Mouse (Mus musculus) thymus, postnatal 25 days (tissue): ENCODE data around the gene Olfr1497.
"Not testable (repeated sequence)": the region's sequence is repeated elsewhere in the genome, so short reads cannot be mapped to it uniquely, and the experiment has no call there.

Experiments used
- DNase-seq: peaks from one replicate; pipeline ENCODE4 v3.0.0; 2022

Olfr1497 gene

DNA sequence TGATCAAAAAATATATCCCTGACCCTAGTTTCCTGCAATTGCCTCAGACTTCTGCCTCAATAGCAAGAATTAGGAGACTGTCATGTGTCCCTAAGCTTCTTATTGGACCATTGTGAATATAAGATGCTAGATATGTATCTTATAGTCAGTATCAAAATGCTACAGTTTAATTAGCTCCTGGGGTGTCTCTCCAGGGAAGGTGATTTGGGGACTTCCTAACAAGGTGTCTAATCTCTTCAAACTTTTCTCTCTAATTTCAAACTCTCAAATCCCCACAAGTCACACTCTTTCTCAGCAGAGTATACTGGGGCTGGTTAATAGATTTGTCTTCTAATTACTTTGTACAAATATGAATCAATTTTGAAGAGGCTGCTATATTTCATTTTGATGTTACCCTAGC, at the start of gene Olfr1497:
Gene Olfr1497, minus strand, starts transcription at position 101 of the 400 bp plus-strand sequence.
- DNase-seq, result no peak

DNA sequence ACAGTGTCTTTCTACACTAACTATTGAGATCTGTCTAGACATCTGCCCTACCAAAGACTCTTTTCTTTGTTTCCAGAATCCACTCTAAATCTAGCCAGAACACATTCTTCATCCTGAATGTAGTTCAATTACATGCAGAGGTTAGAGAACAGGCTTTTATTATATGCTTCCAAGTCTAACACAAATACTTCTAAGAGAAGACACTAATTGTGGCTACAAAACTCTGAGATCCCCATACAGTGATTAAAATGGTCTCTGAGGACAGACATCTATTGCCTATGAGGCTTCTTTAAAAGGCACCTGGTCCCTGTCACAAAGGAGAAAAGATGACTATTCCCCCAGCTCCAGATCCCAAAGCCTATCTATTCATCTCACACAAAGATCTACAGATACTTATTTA, 32.4 kb upstream of the Olfr1497 start, which contains the start of gene Olfr1500:
Gene Olfr1500, minus strand, starts transcription at position 101 of the 400 bp plus-strand sequence.
- DNase-seq, result no peak

DNA sequence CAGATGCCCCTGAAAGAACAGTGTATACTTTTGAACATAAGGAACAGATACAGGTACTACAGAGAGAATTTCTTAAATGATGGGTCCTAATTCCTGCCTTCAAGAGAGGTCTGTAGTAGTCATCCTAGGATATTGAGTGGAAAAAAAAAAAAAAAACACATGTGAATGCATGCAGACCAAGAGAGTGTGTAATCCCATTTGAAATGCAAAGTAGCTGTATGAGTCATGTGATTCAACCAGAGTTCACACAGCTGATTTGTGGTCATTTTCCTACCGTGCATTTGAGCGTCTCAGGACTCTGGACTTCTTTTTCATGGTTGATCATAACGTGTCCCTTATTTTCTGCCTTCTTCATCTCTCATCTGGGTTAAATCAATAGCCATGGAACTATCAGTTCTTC, 30.4 kb upstream of the Olfr1497 start:
- no peak for DNase-seq

DNA sequence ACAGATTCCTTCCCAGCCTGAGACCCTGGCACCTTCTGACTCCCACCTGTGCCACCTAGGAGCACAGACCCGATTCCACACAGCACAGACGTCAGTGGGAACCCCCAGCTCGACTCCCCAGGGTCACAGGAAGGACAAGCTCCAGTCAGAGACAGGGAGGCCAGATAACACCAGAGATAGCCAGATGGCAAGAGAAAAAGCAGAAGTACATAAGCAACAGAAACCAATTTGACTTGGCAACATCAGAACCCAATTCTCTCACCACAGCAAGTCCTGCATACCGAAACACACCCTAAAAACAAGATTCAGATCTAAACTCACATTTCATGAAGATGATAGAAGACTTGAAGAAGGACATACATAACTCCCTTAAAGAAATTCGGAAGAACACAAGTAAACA, 22.8 kb upstream of the Olfr1497 start:
- no peak for DNase-seq

DNA sequence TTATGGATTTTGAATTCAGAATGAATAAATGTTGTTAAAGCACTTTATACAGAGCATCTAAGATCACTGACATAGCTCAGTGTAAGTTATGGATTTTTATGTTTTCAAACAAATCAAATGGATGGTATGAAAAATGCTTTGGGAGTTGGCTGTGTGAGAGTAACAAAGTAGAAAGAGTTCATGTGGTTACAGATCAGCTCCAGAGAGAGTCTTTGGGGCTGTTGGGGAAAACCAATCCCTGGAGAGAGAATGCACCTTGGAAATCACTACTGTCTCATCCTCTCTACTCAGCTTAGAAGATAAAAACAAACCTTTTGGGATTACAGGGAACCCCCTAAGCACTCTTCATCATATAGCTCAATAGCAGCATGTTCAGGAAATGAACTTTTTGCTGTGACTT, 21.3 kb upstream of the Olfr1497 start, which contains the start of gene Olfr1499:
Gene Olfr1499, minus strand, starts transcription at position 101 of the 400 bp plus-strand sequence.
- no peak for DNase-seq

DNA sequence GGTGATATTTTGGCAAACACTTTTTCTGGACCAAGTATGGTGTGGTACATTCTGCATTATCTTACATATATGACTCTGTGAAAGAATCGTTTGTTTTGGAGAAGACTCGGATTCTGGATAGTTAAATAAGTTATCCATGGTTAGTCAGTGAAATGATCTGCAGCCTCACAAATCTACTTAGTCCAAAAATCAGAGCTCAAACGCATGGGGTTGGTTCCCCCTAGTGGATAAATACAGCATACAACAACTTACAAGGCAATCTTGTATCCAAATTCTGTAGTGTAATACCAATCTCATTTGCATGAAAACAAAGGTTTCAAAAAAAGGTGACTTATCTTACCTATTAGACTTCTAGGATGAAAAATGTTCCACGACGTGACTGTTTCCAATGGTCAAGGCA, 20.8 kb upstream of the Olfr1497 start:
- DNase-seq, result no peak

DNA sequence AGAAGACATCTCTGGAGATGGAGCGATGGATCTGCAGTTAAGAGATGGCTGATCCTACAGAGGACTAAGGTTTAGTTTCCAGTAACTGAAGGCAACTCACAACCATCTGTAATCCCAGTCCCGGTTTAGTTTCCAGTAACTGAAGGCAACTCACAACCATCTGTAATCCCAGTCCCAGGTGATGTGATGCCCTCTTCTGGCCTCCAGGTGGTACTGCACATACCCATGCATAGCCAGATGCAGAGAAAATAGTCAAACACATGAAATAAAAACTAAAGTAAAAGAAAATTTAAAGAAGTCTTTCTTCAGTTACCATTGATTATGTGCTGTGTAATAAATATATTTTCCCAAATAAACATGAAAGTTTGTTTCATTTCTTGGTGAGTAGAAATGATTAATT, 14.8 kb upstream of the Olfr1497 start:
- no peak for DNase-seq

DNA sequence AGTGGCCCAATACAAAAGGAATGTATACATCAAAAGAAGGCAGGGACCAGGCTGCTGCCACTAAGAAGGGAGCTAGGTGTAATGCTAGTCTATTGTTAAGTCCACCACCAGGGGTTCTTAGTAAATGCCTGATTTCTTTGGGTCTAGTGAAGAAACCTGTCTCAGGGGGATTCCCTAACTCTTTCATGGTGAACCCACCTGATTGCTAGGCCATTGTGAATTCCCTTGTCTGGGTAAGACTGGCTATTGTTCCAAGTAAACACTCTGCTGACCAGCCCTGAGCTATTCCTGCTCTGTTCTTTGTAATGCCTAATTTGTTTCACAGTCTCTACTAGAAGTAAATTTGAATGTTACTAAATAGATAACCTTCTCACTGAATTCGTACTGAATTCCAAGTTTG, 7.5 kb upstream of the Olfr1497 start:
- not testable (repeated sequence) for DNase-seq

DNA sequence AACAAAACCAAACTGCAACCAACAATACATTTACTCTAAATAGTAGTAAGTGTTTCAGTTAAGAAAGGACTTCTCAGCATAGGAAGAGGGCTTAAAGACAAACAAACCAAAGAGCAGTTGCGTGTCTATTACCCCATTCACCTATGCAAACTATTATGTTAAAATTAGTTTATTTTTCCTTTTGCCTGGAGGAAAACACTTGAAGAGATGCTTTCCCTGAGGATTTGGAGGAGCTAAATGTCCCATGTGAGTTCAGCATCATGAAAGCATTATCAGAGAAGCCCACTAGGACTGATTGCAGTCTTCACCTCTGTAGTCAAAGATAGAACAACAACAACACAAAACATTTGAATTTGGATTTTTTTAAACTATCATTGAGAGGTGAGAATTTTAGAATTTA, 20.4 kb downstream of the Olfr1497 start, which contains the start of gene Olfr1496:
Gene Olfr1496, plus strand, starts transcription at position 301 of the 400 bp plus-strand sequence.
- no peak for DNase-seq

DNA sequence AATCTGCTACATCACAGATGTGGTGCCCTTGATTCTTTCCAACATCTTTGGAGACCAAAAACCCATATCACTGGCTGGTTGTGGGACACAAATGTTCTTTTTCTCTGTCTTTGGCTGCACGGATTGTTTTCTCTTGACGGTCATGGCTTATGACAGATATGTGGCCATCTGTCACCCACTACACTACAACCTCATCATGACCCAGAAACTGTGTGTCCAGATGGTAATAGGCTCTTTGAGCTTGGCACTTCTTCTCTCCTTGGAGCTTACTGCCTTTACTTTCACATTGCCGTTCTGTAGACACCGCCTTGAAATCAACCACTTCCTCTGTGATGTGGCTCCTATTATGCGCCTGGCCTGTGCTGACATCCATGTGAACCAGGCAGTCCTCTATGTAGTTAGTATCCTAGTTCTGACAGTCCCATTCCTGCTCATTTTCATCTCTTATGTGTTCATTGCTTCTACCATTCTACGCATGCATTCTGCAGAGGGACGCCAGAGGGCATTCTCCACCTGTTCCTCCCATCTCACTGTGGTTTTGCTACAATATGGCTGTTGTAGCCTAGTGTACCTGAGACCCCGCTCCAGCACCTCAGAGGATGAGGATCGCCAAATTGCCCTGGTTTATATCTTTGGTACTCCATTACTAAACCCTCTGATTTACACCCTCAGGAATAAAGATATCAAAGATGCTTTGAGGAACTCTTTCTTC, 29.3 kb downstream of the Olfr1497 start:
- no peak for DNase-seq

DNA sequence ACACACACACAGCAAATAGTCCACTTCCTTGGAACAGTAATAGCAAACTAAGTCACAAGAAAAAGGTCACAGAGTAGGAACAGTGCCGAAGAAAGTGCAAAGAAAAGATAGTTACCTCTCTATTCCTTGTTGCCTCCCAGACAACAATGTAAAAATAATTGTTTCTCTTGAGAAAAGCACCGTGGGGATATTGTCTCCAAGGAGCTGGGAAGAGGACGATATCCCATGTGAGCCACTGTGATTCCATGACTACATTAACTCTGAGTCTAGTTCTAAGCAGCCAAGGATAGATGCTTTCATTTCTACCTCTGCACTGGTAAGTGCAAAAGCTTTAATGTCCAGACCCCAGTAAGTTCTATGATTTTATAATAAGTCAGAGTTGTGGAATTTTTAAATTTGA, 33.7 kb downstream of the Olfr1497 start, which contains the start of gene Olfr1495:
Gene Olfr1495, plus strand, starts transcription at position 301 of the 400 bp plus-strand sequence.
- no peak for DNase-seq

DNA sequence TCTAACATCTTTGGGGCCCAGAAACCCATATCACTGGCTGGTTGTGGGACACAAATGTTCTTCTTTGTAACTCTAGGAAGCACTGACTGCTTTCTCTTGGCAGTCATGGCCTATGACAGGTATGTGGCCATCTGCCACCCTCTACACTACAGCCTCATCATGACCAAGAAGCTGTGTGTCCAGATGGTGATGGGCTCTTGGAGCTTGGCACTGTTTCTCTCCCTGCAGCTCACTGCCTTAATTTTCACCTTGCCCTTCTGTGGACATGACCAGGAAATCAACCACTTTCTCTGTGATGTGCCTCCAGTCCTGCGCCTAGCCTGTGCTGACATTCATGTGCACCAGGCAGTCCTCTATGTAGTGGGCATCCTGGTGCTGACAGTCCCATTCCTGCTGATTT, 48.6 kb downstream of the Olfr1497 start:
- no peak for DNase-seq
